Mouse (Mus musculus) stomach, embryonic 16.5 days (tissue): Measurements from ENCODE around the gene Wdr82. TPM values are rescaled to one million over a fixed set of nuclear protein-coding genes. Genes with fewer than 3 reads are reported as not detected.

Source experiments
- ATAC-seq: fragments of 200-750 bp; cut with Nextera tagmentation; 2 replicates; pipeline ENCODE4 v1.8.0; 2017; ENCODE audit warnings: moderate number of reproducible peaks, moderate TSS enrichment; ENCODE audit not compliant: insufficient read depth, low FRiP score
- H3K27ac ChIP-seq: fragments of 300-500 bp; sonication (generic); 2 replicates; pipeline ENCODE4 v1.5.1; 2014; ENCODE audit warnings: low read length
- H3K27me3 ChIP-seq: fragments of 300-500 bp; sonication (generic); 2 replicates; pipeline ENCODE4 v1.6.1; 2014; ENCODE audit warnings: low read length, control low read depth, mixed read lengths; ENCODE audit not compliant: control insufficient read depth, insufficient read depth
- H3K36me3 ChIP-seq: fragments of 300-500 bp; sonication (generic); 2 replicates; pipeline ENCODE4 v1.6.1; 2014; ENCODE audit warnings: low read length; ENCODE audit not compliant: control insufficient read depth, insufficient read depth
- H3K4me1 ChIP-seq: fragments of 300-500 bp; sonication (generic); 2 replicates; pipeline ENCODE4 v1.6.1; 2014; ENCODE audit warnings: low read length, control low read depth, mixed read lengths; ENCODE audit not compliant: control insufficient read depth, insufficient read depth
- H3K4me2 ChIP-seq: fragments of 300-500 bp; sonication (generic); 2 replicates; pipeline ENCODE4 v1.6.1; 2014; ENCODE audit warnings: low read depth, low read length, mixed read lengths
- H3K4me3 ChIP-seq: fragments of 300-500 bp; sonication (generic); replicated peaks from 2 replicates; pipeline ENCODE4 v1.5.1; 2014; ENCODE audit warnings: mild to moderate bottlenecking, low read length
- H3K9ac ChIP-seq: fragments of 300-500 bp; sonication (generic); 2 replicates; pipeline ENCODE4 v1.6.1; 2014; ENCODE audit warnings: low read length
- H3K9me3 ChIP-seq: fragments of 300-500 bp; sonication (generic); replicated peaks from 2 replicates; pipeline ENCODE4 v1.6.1; 2016; ENCODE audit warnings: low read length, control low read depth; ENCODE audit not compliant: control insufficient read depth
- WGBS: fragments of 180-500 bp; shearing (Covaris S2); extraction: QIAGEN DNeasy Blood & Tissue Kit; methylation state at CpG from one replicate; pipeline ENCODE4 v1.1.7; 2014; 5-methylcytosine and 5-hydroxymethylcytosine counted together
- polyA plus RNA-seq: library from polyadenylated mRNA; unstranded; fragments of >200 nt; fragmentation: Nextera tagmentation; extraction: Ambion mirVana; gene quantifications from 2 replicates; pipeline ENCODE4 v1.2.1, GENCODE M21; 2015

Gene Wdr82
- polyA plus RNA-seq, 1 experiment from 2014 or later: 16.1 TPM

DNA sequence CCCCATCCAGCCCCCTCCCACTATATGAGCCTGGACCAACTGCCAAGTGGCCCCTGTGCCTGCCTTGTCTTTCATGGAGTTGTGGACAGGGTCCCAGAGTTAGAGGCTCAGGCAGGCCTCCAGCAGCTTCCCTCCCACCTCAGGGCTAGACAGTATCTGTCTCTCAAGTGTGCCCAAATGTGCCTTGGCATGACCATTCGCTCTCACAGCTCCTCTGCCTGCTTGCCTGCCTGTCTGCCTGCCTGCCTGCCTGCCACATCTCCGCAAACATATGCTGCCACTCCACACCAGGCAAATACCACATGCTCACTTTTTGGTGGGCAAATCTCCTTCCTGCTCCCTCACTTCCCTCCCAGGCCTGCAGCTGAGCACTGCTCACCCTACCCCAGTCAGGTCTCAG, 25.1 kb upstream of the Wdr82 start:
- Histone ChIP-seq H3K9ac (no peak overlapping the region), H3K9me3 (no peaks in the 10 kb centered on the region), H3K4me3 (no peak overlapping the region), H3K27ac (no peak overlapping the region), H3K4me1 (peaks cover 12% of the 10 kb centered on the region), H3K36me3 (no peaks in the 10 kb centered on the region), H3K27me3 (peaks cover 24% of the 10 kb centered on the region; the same call in 1 of the 2 replicates), H3K4me2 (no peak overlapping the region)
- 81% methylated on average over 2 of the region's 2 CpGs for WGBS
- no peak for ATAC-seq

- H3K9ac ChIP-seq: no peak overlapping the region
- H3K4me2 ChIP-seq: no peak overlapping the region
- H3K9me3 ChIP-seq: no peaks in the 10 kb centered on the region
- peaks cover 24% of the 10 kb centered on the region; the same call in 1 of the 2 replicates for H3K27me3 ChIP-seq
- H3K27ac ChIP-seq: no peak overlapping the region
- no peaks in the 10 kb centered on the region for H3K36me3 ChIP-seq
- no peak overlapping the region for H3K4me3 ChIP-seq
- peaks cover 12% of the 10 kb centered on the region for H3K4me1 ChIP-seq
- 29% methylated on average over 5 of the region's 5 CpGs for WGBS
- no peak for ATAC-seq
These were observed 23.4 kb upstream of the Wdr82 start for GRCm38 (mm10) chr9:106147281-106147680.

DNA sequence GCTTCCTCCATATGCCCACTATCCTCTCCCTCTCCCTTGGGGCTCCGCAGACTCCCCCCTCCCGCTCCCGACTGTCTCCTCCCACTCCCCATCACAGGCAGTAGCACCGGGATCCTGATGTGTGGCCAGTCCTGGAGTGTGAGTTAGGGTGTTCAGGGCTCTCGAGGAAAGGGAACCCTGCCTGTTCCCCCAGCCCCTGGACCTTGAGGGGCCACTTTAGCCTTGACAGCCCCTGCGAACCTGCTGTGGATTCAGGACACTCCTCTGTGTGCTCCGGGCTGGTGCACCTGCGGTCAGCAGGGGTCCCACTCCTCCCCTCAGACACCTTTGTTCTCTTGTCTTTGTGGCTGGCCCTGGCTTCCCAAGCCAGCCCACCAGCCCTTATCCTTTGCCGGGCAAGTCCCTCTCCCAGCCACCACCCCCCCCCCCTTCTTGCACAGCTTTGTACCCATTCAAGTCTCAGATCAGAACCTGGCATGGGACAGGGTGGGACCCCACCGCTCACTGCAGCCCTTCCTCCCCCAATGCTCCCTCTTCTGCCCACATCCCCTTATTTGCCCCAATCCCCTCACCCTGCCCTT, 22.8 kb upstream of the Wdr82 start:
- Histone ChIP-seq H3K9me3 (no peaks in the 10 kb centered on the region), H3K4me3 (peak overlapping the region; percentile 44), H3K4me1 (peaks cover 12% of the 10 kb centered on the region), H3K9ac (peak overlapping the region; percentile 61), H3K27ac (no peak overlapping the region), H3K27me3 (peaks cover 24% of the 10 kb centered on the region; the same call in 1 of the 2 replicates), H3K36me3 (no peaks in the 10 kb centered on the region), H3K4me2 (peak overlapping the region; percentile 64)
- ATAC-seq: 0 out of 2 replicates have a peak, but pooled peaks have one; percentile 12
- WGBS: 4% methylated on average over 10 of the region's 10 CpGs

- Histone ChIP-seq H3K4me1 (peaks cover 12% of the 10 kb centered on the region), H3K4me3 (peak overlapping the region; percentile 44), H3K27me3 (peaks cover 24% of the 10 kb centered on the region; the same call in 1 of the 2 replicates), H3K27ac (no peak overlapping the region), H3K36me3 (no peaks in the 10 kb centered on the region), H3K4me2 (peak overlapping the region; percentile 64), H3K9me3 (no peaks in the 10 kb centered on the region), H3K9ac (peak overlapping the region; percentile 61)
- 1% methylated on average over 36 of the region's 36 CpGs for WGBS
- peak; percentile 46 for ATAC-seq
These were observed 22.0 kb upstream of the Wdr82 start for GRCm38 (mm10) chr9:106148541-106149398.

- peaks cover 24% of the 10 kb centered on the region; the same call in 1 of the 2 replicates for H3K27me3 ChIP-seq
- ATAC-seq: no peak
These were observed 21.4 kb upstream of the Wdr82 start for GRCm38 (mm10) chr9:106149399-106149754.

DNA sequence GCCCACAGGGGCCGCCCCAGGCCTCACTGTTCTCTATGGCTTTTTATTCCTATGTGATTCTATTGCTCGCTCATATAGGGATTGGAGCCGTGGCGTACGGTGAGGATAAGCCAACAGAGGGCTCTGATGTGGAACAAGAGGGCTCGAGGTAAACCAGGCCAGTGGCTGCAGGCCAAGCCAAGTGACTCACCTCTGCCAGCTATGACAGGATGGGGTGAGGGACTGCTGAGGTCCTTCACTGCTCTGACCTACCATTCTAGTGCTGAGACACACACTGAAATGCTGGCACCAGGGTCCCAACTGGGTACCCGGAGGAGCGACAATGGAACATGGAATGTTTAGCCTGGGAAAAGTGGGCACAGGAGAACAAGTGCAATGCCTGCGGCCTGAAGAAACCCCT, 16.6 kb upstream of the Wdr82 start:
- no peaks in the 10 kb centered on the region for H3K36me3 ChIP-seq
- no peak overlapping the region for H3K9ac ChIP-seq
- no peak overlapping the region for H3K4me3 ChIP-seq
- H3K4me1 ChIP-seq: peaks cover 2% of the 10 kb centered on the region
- ATAC-seq: no peak
- H3K27me3 ChIP-seq: peaks cover 9% of the 10 kb centered on the region; the same call in 1 of the 2 replicates
- H3K27ac ChIP-seq: no peak overlapping the region
- no peak overlapping the region for H3K4me2 ChIP-seq
- 85% methylated on average over 9 of the region's 9 CpGs for WGBS
- H3K9me3 ChIP-seq: no peaks in the 10 kb centered on the region

More at GRCm38 (mm10) chr9:106149399-106149754, 21.4 kb upstream of the Wdr82 start:
- no peaks in the 10 kb centered on the region for H3K36me3 ChIP-seq
- no peaks in the 10 kb centered on the region for H3K9me3 ChIP-seq
- peak overlapping the region; percentile 64 for H3K4me2 ChIP-seq
- H3K4me1 ChIP-seq: peaks cover 12% of the 10 kb centered on the region
- 20% methylated on average over 10 of the region's 10 CpGs for WGBS
- peak overlapping the region; percentile 61 for H3K9ac ChIP-seq
- peak overlapping the region; percentile 44 for H3K4me3 ChIP-seq
- H3K27ac ChIP-seq: no peak overlapping the region

GRCm38 (mm10) chr9:106156419-106156818, 14.3 kb upstream of the Wdr82 start:
- no peak for ATAC-seq

GRCm38 (mm10) chr9:106156921-106157622, 13.7 kb upstream of the Wdr82 start:
- Histone ChIP-seq H3K9me3 (no peaks in the 10 kb centered on the region), H3K36me3 (no peaks in the 10 kb centered on the region), H3K9ac (no peak overlapping the region), H3K4me3 (no peak overlapping the region), H3K27me3 (peaks cover 3% of the 10 kb centered on the region; the same call in 1 of the 2 replicates), H3K4me1 (no peaks in the 10 kb centered on the region; the same call in 1 of the 2 replicates), H3K4me2 (no peak overlapping the region), H3K27ac (no peak overlapping the region)
- whole genome bisulfite sequencing: 81% methylated on average over 21 of the region's 21 CpGs
- no peak for ATAC-seq

More at GRCm38 (mm10) chr9:106156419-106156818, 14.3 kb upstream of the Wdr82 start:
- H3K4me1 ChIP-seq: no peaks in the 10 kb centered on the region; the same call in 1 of the 2 replicates
- WGBS: 54% methylated on average over 5 of the region's 5 CpGs
- H3K27ac ChIP-seq: no peak overlapping the region
- H3K4me3 ChIP-seq: no peak overlapping the region
- no peak overlapping the region for H3K9ac ChIP-seq
- no peaks in the 10 kb centered on the region for H3K9me3 ChIP-seq
- no peaks in the 10 kb centered on the region for H3K27me3 ChIP-seq
- no peak overlapping the region for H3K4me2 ChIP-seq
- no peaks in the 10 kb centered on the region for H3K36me3 ChIP-seq

- Histone ChIP-seq H3K9me3 (no peaks in the 10 kb centered on the region), H3K9ac (no peak overlapping the region), H3K27ac (no peak overlapping the region), H3K27me3 (peaks cover 3% of the 10 kb centered on the region; the same call in 1 of the 2 replicates), H3K4me1 (no peaks in the 10 kb centered on the region; the same call in 1 of the 2 replicates), H3K4me2 (no peak overlapping the region), H3K4me3 (no peak overlapping the region), H3K36me3 (no peaks in the 10 kb centered on the region)
- 82% methylated on average over 10 of the region's 10 CpGs for WGBS
- ATAC-seq: no peak
These were observed 13.2 kb upstream of the Wdr82 start for GRCm38 (mm10) chr9:106157623-106157925.
